Mouse (Mus musculus) midbrain, embryonic 14.5 days (tissue): ENCODE results near the gene Gtf3c1. TPM values are rescaled to one million over a fixed set of nuclear protein-coding genes. Genes with fewer than 3 reads are reported as not detected.

Experiments
- ATAC-seq: fragments of 200-750 bp; cut with Nextera tagmentation; 2 replicates; pipeline ENCODE4 v1.8.0; 2017; ENCODE audit warnings: moderate number of reproducible peaks, moderate library complexity; ENCODE audit not compliant: low FRiP score, low TSS enrichment
- DNase-seq: peaks from one replicate; pipeline ENCODE4 v3.0.0-alpha.2; 2015
- H3K27ac ChIP-seq: fragments of 300-500 bp; sonication (generic); replicated peaks from 2 replicates; pipeline ENCODE4 v1.5.1; 2014; ENCODE audit warnings: mild to moderate bottlenecking, low read depth, low read length, moderate library complexity
- H3K27me3 ChIP-seq: fragments of 300-500 bp; sonication (generic); 2 replicates; pipeline ENCODE4 v1.6.1; 2014; ENCODE audit warnings: low read length, control low read depth, mixed read lengths; ENCODE audit not compliant: control insufficient read depth, insufficient read depth
- H3K36me3 ChIP-seq: fragments of 300-500 bp; sonication (generic); 2 replicates; pipeline ENCODE4 v1.6.1; 2014; ENCODE audit warnings: low read length, control low read depth; ENCODE audit not compliant: control insufficient read depth, insufficient read depth
- H3K4me1 ChIP-seq: fragments of 300-500 bp; sonication (generic); 2 replicates; pipeline ENCODE4 v1.6.1; 2014; ENCODE audit warnings: mild to moderate bottlenecking, antibody characterized with exemption, low read length, control low read depth; ENCODE audit not compliant: control insufficient read depth, insufficient read depth
- H3K4me2 ChIP-seq: fragments of 300-500 bp; sonication (generic); 2 replicates; pipeline ENCODE4 v1.6.1; 2014; ENCODE audit warnings: mild to moderate bottlenecking, low read length, moderate library complexity
- H3K4me3 ChIP-seq: fragments of 300-500 bp; sonication (generic); replicated peaks from 2 replicates; pipeline ENCODE4 v1.5.1; 2014; ENCODE audit warnings: low read depth, low read length
- H3K9ac ChIP-seq: fragments of 300-500 bp; sonication (generic); replicated peaks from 2 replicates; pipeline ENCODE4 v1.6.1; 2014; ENCODE audit warnings: mild to moderate bottlenecking, low read length, moderate library complexity
- H3K9me3 ChIP-seq: fragments of 300-500 bp; sonication (generic); 2 replicates; pipeline ENCODE4 v1.6.1; 2016; ENCODE audit warnings: low read length, control low read depth, mixed read lengths; ENCODE audit not compliant: control insufficient read depth
- WGBS: fragments of 180-500 bp; shearing (Covaris S2); extraction: QIAGEN DNeasy Blood & Tissue Kit; methylation state at CpG from one replicate; pipeline ENCODE4 v1.1.7; 2014; 5-methylcytosine and 5-hydroxymethylcytosine counted together
- polyA plus RNA-seq: library from polyadenylated mRNA; unstranded; fragments of >200 nt; fragmentation: Nextera tagmentation; extraction: Ambion mirVana; gene quantifications from 2 replicates; pipeline ENCODE4 v1.2.1, GENCODE M21; 2014

Gene Gtf3c1
- polyA plus RNA-seq, 1 experiment from 2014 or later, result 47.1 TPM

- no peak for DNase-seq
- no peak overlapping the region for H3K27ac ChIP-seq
- no peaks in the 10 kb centered on the region for H3K27me3 ChIP-seq
- no peak overlapping the region for H3K9ac ChIP-seq
- H3K4me3 ChIP-seq, result no peak overlapping the region
- H3K4me2 ChIP-seq, result no peak overlapping the region
- H3K9me3 ChIP-seq, result no peaks in the 10 kb centered on the region
- H3K4me1 ChIP-seq, result no peaks in the 10 kb centered on the region
- no peak for ATAC-seq
- H3K36me3 ChIP-seq, result no peaks in the 10 kb centered on the region
- WGBS, result 80% methylated on average over 11 of the region's 11 CpGs
These were observed 109.8 kb downstream of the Gtf3c1 start for GRCm38 (mm10) chr7:125597516-125598347.

DNA sequence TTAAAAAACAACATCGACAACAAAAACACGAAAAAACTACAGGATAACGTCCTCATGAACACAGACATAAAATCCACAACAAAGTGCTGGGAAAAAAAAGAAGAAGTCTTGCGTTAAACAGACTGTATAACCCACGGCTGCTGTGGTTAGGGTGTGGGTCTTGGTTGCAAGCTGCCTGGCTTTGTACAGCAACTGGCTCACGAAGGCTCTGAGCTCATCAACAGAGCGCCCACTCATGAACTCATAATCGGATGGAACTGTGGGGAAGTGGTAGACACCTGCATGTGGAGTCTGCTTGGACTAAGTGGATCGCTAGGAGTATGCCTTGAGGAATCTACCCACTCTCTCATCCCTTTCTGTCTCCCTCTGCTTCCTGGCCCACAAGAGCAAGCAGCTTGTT lies 110.5 kb downstream of the Gtf3c1 start:
- 90% methylated on average over 9 of the region's 9 CpGs for WGBS

GRCm38 (mm10) chr7:125596406-125596805 lies 111.2 kb downstream of the Gtf3c1 start:
- Histone ChIP-seq H3K27ac (no peak overlapping the region), H3K27me3 (no peaks in the 10 kb centered on the region), H3K36me3 (no peaks in the 10 kb centered on the region), H3K9ac (no peak overlapping the region), H3K4me2 (no peak overlapping the region), H3K4me1 (no peaks in the 10 kb centered on the region), H3K4me3 (no peak overlapping the region), H3K9me3 (no peaks in the 10 kb centered on the region)
- WGBS, result 68% methylated on average over 3 of the region's 3 CpGs
- DNase-seq (no peak), ATAC-seq (no peak)

More for the DNA sequence above, 110.5 kb downstream of the Gtf3c1 start:
- Histone ChIP-seq H3K27ac (no peak overlapping the region), H3K36me3 (no peaks in the 10 kb centered on the region), H3K4me2 (no peak overlapping the region), H3K4me1 (no peaks in the 10 kb centered on the region), H3K9me3 (no peaks in the 10 kb centered on the region), H3K4me3 (no peak overlapping the region), H3K9ac (no peak overlapping the region), H3K27me3 (no peaks in the 10 kb centered on the region)
- ATAC-seq, result no peak
- no peak for DNase-seq

- Histone ChIP-seq H3K27ac (no peak overlapping the region), H3K27me3 (no peaks in the 10 kb centered on the region), H3K4me1 (no peaks in the 10 kb centered on the region), H3K9ac (no peak overlapping the region), H3K9me3 (no peaks in the 10 kb centered on the region), H3K4me3 (no peak overlapping the region), H3K4me2 (no peak overlapping the region), H3K36me3 (no peaks in the 10 kb centered on the region)
- WGBS, result 84% methylated on average over 4 of the region's 4 CpGs
- DNase-seq (no peak), ATAC-seq (no peak)
These were observed 113.7 kb downstream of the Gtf3c1 start for GRCm38 (mm10) chr7:125593831-125594230.

Other genes with a start within 250 kb of the Gtf3c1 start
- 93.9 and 101 TPM in 2 replicates for gene Nsmce1, start 216.2 kb downstream of the Gtf3c1 start, polyA plus RNA-seq
- 2.4 and 4.7 TPM in 2 replicates for gene Il4ra, start 155.7 kb downstream of the Gtf3c1 start, polyA plus RNA-seq
- gene Il21r, start 104.4 kb downstream of the Gtf3c1 start, polyA plus RNA-seq, result 0.13 TPM in 1 of 2 replicates, not detected in the other
- 8.6 and 8.7 TPM in 2 replicates for gene D430042O09Rik, start 108 bp upstream of the Gtf3c1 start, polyA plus RNA-seq